Mouse (Mus musculus): ENCODE results near the gene Nck1.

DNA sequence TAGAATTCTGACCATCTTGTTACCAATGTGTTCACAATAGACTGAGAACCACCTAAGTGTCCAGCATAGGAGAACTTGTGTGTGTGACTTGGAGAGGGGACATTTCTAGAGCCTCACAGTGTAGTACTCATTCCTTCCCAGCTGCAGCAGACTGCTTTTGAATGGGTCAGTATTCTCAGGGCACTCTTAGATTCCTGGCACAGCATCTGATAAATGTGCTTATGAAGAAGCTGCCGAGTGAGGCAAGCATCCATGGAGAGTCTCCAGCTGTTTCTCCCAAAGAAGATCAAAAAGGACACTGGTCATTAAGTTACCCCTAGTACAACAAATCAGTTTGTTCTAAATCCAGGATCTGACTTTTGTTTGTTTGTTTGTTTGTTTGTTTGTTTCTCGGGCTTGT lies 27.4 kb upstream of the Nck1 start:
- no peak for TF ChIP-seq CTCF (IDR thresholded peaks at IDR 0.05; ENCODE audit: low read depth)
- no peak for TF ChIP-seq EP300 (IDR thresholded peaks at IDR 0.05; ENCODE audit: low read depth)

All from heart, postnatal 0 days (tissue).